Mouse (Mus musculus): ENCODE results near the gene Oxtr.

Gene Oxtr

GRCm38 (mm10) chr6:112489910-112490559, at the start of gene Oxtr:
Gene Oxtr (minus strand): TSS chr6:112489943.
- in situ Hi-C loops (cut with MboI, MseI) = no loop called here

- in situ Hi-C loops (cut with MboI, MseI) = no loop called here
Observed at GRCm38 (mm10) chr6:112525434-112525833, 35.7 kb upstream of the Oxtr start.

GRCm38 (mm10) chr6:112524459-112524858, 34.7 kb upstream of the Oxtr start:
- in situ Hi-C loops (cut with MboI, MseI) = no loop called here

DNA sequence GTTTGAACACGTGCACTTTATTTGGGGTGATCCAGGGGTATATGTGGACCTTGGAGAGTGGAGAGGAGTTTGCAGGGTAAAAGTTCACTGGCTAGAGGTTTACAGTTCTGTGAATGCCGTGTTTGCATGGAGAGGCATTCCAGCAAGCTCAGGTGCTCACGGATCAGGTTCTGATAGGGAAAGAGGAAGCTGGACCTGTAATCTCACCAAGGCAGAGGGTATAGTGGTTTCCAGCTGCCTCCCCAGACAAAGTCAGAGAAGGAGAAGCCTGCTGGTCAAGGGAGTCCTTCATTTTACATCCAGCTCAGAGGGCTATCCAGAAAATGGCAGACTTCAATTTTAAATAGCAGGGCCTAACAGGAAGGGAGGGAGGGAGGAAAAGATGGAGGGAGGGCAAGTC, 28.2 kb upstream of the Oxtr start:
- in situ Hi-C loops (cut with MboI, MseI) = loop anchor here in 1 of 2 experiments (10.0 kb wide), 1 partner anchor 1357 kb away; no protein-coding TSS in a partner anchor

- in situ Hi-C loops (cut with MboI, MseI) = loop anchor here in 1 of 2 experiments (10.0 kb wide), 1 partner anchor 1357 kb away; no protein-coding TSS in a partner anchor
Observed at GRCm38 (mm10) chr6:112517572-112517971, 27.8 kb upstream of the Oxtr start.

- in situ Hi-C loops (cut with MboI, MseI) = loop anchor here in 1 of 2 experiments (10.0 kb wide), 1 partner anchor 1358 kb away; no protein-coding TSS in a partner anchor
Observed at GRCm38 (mm10) chr6:112516496-112516895, 26.8 kb upstream of the Oxtr start.

DNA sequence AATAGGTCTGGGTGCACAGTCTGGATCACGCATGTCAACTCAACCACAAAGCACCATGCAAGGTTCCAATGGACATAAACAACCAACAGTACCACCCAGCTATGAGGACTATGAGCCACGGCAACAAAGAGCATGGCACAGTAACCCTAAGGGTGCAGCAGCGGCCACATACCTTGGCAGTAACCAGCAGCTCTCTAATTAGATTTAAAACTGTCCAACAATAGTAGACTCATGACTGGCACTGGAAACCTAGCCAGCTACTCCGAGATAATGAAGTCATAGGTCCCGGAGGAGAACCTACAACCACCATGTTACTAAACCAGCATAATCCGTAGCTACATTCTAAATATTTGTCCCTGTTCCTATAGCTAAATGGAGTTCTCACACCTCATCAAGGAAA, 24.8 kb upstream of the Oxtr start:
- in situ Hi-C loops (cut with MboI, MseI) = loop anchor here in 1 of 2 experiments (10.0 kb wide), 1 partner anchor 1360 kb away; no protein-coding TSS in a partner anchor

GRCm38 (mm10) chr6:112510346-112510745, 20.6 kb upstream of the Oxtr start:
- in situ Hi-C loops (cut with MboI, MseI) = loop anchor here in 1 of 2 experiments (10.0 kb wide), 1 partner anchor 1364 kb away; no protein-coding TSS in a partner anchor

GRCm38 (mm10) chr6:112509590-112510131, 19.9 kb upstream of the Oxtr start:
- in situ Hi-C loops (cut with MboI, MseI) = loop anchor here in 1 of 2 experiments (10.0 kb wide), 1 partner anchor 1365 kb away; no protein-coding TSS in a partner anchor

GRCm38 (mm10) chr6:112507617-112508016, 17.9 kb upstream of the Oxtr start:
- in situ Hi-C loops (cut with MboI, MseI) = no loop called here

- in situ Hi-C loops (cut with MboI, MseI) = no loop called here
Observed at GRCm38 (mm10) chr6:112501156-112501555, 11.4 kb upstream of the Oxtr start.

DNA sequence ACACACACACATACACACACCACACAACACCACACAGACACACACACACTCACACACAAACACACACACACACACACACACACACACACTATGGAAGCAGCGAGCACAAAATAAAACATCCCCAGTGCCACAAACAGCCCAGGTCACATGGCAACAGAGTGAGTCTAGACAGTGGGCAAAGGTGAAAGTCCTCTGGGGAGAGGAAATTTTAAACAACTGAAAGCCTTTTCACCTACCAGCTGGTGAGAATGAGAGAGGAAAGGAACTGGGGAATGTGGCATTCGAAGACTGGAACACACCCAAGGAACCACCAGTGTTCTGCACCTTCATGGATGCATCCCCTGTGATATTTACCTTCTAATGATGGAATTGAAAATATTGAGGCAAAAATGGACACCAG, 9.7 kb upstream of the Oxtr start:
- in situ Hi-C loops (cut with MboI, MseI) = no loop called here

- in situ Hi-C loops (cut with MboI, MseI) = no loop called here
Observed at GRCm38 (mm10) chr6:112498716-112499115, 9.0 kb upstream of the Oxtr start.

DNA sequence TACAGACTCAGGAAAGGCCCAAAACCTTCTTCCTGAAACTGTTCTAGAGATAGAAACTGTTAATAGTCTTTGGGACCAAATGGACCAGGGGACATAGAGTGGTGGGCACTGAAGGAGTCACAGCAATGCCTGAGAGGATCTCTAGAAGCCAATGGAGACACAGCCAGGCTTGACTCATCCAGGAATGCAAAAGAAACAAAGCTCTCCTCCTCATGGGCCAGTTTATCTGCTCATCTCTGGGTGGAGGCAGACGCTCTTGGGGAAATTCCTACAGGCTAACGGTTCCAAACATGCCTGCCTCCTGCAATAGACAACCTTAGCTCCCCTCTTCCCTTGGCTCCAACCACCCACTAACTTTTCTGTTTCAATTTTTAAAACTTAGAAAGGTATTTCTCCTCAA, 7.7 kb upstream of the Oxtr start:
- in situ Hi-C loops (cut with MboI, MseI) = no loop called here

- in situ Hi-C loops (cut with MboI, MseI) = no loop called here
Observed at GRCm38 (mm10) chr6:112496291-112497060, 6.7 kb upstream of the Oxtr start.

- in situ Hi-C loops (cut with MboI, MseI) = no loop called here
Observed at GRCm38 (mm10) chr6:112495219-112495618, 5.5 kb upstream of the Oxtr start.

GRCm38 (mm10) chr6:112494620-112495081, 4.9 kb upstream of the Oxtr start:
- in situ Hi-C loops (cut with MboI, MseI) = no loop called here

- in situ Hi-C loops (cut with MboI, MseI) = no loop called here
Observed at GRCm38 (mm10) chr6:112493371-112493770, 3.6 kb upstream of the Oxtr start.

GRCm38 (mm10) chr6:112492656-112493055, 2.9 kb upstream of the Oxtr start:
- in situ Hi-C loops (cut with MboI, MseI) = no loop called here

DNA sequence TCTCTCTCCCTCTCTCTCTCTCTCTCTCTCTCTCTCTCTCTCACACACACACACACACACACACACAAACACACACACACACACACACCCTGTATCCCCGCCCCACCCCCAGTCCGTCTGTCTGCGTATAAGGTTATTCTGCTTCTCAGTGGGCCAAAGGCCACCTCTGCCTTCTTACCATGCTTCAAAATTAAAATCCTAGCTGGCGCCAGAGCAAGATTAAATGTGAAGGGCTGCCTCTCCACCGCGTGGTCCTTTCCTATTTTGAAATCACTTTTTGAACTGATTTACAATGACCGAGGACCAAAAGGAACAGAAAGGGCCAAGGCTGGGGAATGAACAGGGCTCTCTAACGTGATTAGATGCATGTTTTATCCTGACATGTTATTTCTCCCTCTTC, 1.8 kb upstream of the Oxtr start:
- in situ Hi-C loops (cut with MboI, MseI) = no loop called here

- in situ Hi-C loops (cut with MboI, MseI) = no loop called here
Observed at GRCm38 (mm10) chr6:112490625-112491242, 991 bp upstream of the Oxtr start.
